Mouse (Mus musculus): Measurements from ENCODE around the gene Sdk1.

DNA sequence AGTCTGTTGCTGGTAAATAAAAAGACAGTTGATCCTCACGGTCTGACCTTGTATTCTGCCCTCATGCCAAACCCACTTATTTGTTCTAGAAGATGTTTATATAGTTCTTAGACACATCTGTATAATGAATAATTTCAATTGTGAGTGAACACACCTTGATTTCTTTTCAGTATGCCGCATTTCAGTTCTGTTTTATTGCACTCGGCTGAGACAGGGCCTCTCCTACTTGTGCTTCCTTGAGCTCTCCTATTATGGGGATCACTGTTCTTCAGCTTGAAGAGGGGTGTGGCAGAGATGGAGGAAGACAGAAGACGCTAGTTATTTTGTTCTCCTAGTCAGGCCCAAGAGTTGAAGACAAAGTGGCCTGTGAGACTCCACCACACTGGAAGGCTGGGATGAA lies 603.4 kb downstream of the Sdk1 start:
- TF ChIP-seq GATA1 (IDR thresholded peaks at IDR 0.05; ENCODE audit: borderline replicate concordance, low read length), result no peak
- no peak for TF ChIP-seq FLI1 (IDR thresholded peaks at IDR 0.05; ENCODE audit: low read length)

All from megakaryocyte, embryonic 14.5 days (primary cell).